Mouse (Mus musculus) frontal cortex, postnatal 36 days (tissue): ENCODE measurements around the gene Rnasel.

Experiments
- DNase-seq, 2 experiments: peaks; one replicate each; pipeline ENCODE4 v3.0.0; 2022; ENCODE audit warnings: low spot score in 2 of 2

Gene Rnasel

DNA sequence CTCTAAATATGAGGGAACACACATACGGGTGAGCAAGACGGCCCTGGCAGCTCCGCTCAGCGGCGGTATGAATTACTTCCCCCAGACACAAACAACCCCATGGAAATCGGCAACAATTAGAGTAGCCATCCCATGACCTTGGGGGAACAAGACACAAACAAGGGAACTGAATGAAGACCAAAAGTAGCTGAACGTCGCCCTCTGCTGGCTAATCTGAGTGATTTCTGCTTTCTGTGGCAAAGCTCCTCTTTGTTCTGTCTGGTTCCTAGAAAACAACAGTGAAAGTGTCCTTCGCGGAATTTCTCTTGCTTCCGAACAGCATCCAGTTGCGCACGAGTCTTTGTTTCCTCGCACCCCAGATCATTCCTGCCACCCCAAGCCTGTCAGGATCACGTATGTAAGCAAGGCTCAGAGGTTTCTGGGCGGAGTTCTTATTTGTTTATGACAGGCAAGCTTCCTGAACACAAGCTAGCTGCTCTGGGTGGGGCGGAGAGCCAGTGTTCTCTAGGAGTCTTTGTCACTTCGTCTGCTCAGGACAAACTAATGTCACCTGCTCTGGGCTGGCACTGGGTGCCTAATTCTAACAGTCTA lies at the start of gene Rnasel:
TSS of gene Rnasel (plus strand) at position 216 of the 591 bp plus-strand sequence.
- peak; percentile 63 to 70 for DNase-seq

- DNase-seq = no peak
These were observed 48.7 kb upstream of the Rnasel start for GRCm38 (mm10) chr1:153700448-153701063.

- DNase-seq = no peak
These were observed 47.8 kb upstream of the Rnasel start for GRCm38 (mm10) chr1:153701461-153701860.

DNA sequence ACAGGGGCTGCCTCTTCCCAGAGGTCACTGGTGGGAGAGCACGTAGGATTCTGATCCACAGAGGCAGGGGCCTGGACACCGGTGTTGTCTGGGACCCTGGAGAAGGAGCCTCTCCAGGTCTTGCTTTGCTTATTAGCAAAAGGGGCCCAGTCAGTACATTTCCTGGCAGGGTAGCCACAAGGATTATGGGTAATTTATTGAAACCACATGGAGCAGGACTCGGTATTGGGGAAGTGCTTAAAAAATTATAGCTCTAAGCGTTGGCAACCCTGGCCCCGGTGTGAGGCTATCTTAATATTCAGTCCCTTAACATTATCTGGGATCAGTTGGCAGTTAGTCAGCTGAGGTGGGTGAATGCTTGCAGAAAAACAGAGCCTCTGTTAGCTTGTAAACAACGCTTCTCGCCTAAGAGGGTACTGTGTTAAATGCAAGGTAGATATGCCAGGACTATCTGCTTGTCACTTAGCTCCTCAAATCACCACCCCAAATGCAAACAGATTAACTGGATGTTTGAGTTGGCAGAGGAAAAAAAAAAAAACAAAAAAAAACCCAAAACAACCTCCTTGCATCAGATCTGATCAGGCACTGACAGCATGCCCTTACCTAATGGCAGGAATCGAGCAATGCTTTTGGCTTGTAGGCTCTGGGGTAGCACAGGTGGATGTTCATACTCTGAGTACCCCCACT lies 46.9 kb upstream of the Rnasel start:
- no peak for DNase-seq

GRCm38 (mm10) chr1:153702853-153703410 lies 46.3 kb upstream of the Rnasel start:
- no peak for DNase-seq

DNA sequence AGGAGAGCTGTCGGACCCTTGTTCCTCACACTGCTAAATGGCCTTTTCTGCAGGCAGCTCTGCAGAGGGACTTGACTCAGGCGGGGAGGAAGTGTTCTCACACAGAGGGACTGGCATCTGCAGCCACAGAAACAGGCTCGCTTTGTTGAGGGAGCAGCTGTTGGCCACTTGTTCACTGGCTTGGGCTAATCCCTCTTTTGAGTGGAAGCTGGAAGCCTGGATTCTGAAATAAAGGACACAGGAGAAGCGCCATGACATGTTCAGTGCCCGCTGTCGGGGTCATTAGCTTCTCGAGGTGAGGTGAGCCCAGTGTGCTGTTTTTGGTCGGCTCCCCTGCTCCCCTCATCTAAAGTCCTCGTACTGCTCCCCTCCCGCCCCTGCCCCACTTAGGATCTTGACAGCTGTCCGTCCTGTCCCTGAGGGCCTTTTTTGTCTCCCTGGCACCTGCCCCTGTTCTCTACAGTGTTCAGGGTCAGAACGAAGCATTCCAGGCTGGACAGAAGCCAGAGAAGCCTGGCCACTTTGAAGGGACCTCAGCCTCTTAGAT lies 45.7 kb upstream of the Rnasel start:
- peak in 1 of 2 experiments; percentile 45 for DNase-seq

- DNase-seq = no peak
These were observed 45.1 kb upstream of the Rnasel start for GRCm38 (mm10) chr1:153704174-153704573.

GRCm38 (mm10) chr1:153704996-153705395 lies 44.2 kb upstream of the Rnasel start:
- no peak for DNase-seq

DNA sequence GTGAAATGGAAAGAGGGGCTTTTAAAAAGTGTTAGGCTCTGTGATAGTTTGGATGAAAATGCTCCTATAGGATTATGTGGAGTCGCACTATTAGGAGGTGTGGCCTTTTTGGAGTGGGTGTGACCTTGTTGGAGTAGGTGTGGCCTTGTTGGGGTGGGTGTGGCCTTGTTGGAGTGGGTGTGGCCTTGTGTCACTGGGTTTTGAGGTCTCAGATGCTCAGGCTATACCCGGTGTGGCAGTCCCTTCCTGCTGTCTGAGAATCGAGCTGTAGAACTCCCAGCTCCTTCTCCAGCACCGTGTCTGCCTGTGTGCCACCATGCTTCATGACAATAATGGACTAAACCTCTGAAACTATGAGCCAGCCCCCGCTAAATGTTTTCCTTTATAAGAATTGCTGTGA lies 40.6 kb upstream of the Rnasel start:
- DNase-seq = no peak

- DNase-seq = no peak
These were observed 39.8 kb upstream of the Rnasel start for GRCm38 (mm10) chr1:153709451-153709850.

DNA sequence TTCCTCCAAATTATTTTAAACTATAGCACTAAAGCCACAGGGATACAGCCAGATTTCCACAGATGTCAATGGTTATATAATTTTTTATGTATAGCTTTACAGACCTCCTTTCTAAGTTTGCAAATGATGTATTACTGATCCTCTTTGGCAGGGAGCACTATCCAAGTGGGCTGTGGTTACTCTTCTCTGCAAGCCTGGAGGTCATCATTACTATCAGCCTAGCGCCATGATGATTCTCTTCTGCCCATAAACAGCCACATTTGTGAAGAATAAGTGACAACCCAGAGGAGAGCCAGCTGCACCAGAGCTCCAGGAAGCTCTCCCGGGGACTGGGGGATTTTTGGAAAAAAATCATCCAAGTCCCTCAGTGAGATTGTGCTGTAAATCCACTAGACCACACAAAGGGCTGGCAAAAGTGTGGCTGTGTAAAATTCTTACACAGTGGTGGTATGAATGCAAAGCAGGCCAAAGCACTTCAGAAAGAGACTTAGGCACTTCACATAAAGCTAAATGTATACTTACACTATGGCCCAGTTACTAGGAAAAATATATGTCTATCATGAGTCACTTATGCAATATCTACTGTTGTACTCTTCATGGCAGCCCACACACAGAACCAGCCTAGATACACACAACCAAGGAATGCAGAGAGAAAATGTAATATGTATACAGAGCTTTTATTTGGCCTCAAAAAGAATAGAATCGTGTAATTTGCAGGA lies 37.5 kb upstream of the Rnasel start:
- DNase-seq = no peak

GRCm38 (mm10) chr1:153712633-153713032 lies 36.6 kb upstream of the Rnasel start:
- no peak for DNase-seq

DNA sequence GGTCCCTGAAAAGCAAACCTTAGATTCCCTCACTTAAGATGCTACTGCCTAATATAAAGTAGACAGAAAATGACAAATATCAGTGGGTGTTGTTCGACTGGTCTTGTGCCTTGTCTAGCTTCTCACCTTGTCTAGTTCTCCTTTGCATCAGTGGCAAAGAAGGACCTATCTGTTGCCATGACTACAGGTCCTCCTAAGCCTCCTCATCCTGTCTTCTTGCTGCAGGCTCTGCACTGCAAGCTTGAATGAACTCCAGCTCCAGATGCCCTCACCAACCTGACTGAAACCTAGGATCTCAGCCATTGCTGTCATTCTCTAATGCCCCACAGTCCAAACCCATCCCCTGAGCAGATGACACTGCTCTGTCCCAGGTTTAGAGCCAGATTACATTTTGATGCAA lies 31.2 kb upstream of the Rnasel start:
- DNase-seq = no peak

DNA sequence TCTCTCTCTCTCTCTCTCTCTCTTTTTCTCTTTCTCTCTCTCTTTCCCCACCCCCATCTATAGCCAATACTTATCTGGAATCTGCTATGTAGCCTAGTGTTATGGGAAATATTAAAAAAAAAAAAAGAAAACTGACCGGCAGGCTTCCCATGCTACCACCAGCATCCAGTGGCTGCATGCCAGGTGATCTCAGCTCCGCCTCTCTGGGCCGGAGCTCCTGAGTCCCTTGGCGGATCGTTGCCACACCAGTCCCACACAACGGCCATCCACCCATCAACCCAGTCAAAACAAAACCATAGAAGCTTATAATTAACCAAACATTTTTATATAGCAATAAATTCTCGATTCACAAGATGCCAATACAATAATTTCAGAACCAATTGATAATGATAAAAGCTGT lies 28.3 kb upstream of the Rnasel start:
- no peak for DNase-seq

DNA sequence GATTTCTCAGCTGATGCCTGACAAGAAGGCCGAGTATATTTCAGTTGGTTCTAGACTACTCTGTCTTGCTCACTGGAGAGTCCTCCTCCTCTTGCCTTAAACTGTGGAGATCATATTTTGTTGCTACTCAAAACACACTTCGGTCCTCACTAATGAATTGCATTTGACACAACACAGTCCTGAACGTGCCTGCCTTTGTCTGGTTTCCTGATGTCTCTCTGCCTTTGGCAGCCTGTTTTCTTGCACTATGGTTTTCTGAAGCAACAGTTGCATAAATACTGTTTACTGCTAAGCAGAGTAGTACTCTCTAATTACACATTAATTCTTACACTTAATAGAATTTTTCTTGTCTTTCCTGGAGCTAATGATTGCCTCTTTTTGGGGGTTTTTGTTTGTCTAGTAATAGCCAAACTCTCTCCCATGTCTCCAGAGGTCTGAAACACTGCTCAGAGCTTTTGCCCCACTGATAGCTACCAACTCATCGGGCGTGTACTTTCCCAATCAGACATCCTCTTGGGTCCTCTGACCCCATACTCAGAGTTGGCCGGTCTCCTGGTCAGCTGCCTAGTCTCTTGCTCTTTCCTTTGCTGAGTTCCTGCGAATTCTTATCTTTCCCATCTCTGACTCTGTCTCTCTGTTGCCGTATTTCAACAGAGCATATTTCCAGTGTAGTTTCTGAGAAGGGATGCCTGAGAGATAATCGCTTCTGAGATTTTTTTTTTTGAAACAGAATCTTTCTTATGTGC lies 27.5 kb upstream of the Rnasel start:
- DNase-seq = no peak

- DNase-seq = no peak
These were observed 25.8 kb upstream of the Rnasel start for GRCm38 (mm10) chr1:153723426-153723825.

- peak; percentile 38 to 59 for DNase-seq
These were observed 22.6 kb upstream of the Rnasel start for GRCm38 (mm10) chr1:153726636-153727035.

GRCm38 (mm10) chr1:153729806-153730205 lies 19.4 kb upstream of the Rnasel start:
- DNase-seq = no peak

GRCm38 (mm10) chr1:153730671-153731070 lies 18.6 kb upstream of the Rnasel start:
- no peak for DNase-seq

- no peak for DNase-seq
These were observed 16.0 kb upstream of the Rnasel start for GRCm38 (mm10) chr1:153733181-153733580.

DNA sequence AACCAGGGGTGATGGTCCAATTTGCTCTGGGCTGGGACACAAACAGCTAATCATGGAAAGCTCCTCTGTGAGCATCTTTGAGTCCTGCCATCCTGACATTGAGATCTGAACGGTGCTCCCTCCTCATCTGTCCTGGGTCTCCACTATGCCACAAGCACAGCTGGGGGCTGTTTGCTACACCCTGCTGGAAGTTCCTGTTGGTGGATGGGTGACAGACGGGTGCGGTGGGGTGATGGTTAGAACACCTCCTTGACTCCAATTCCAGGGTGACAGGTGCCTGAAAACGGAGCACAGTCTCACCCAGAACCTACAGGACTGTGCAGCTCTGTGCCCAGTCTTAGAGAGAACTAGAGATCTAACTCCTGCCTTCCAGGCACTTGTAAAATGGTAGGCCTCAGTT lies 14.4 kb upstream of the Rnasel start:
- no peak for DNase-seq
